Mouse (Mus musculus) heart, postnatal 10 days (tissue): ENCODE results near the gene Sfmbt1. TPM values are rescaled to one million over a fixed set of nuclear protein-coding genes. Genes with fewer than 3 reads are reported as not detected.
A peak's percentile ranks its signal among the peaks of the same experiment; 100 is the strongest.

Source experiments
- DNase-seq, 2 experiments: peaks; one replicate each; pipeline ENCODE4 v3.0.0; 2021
- intact Hi-C: fragments of 180-260 bp; cut with DNase I; formaldehyde crosslinking; loops from one replicate; pipeline ENCODE4 v1.15.1; 2025
- total RNA-seq, 2 experiments: library from RNA; stranded (reverse); gene quantifications; 2 replicates each; pipeline ENCODE4 v1.2.3; 2021

Gene Sfmbt1
- total RNA-seq, 2 experiments from 2014 or later: 14.8 to 16.8 TPM

DNA sequence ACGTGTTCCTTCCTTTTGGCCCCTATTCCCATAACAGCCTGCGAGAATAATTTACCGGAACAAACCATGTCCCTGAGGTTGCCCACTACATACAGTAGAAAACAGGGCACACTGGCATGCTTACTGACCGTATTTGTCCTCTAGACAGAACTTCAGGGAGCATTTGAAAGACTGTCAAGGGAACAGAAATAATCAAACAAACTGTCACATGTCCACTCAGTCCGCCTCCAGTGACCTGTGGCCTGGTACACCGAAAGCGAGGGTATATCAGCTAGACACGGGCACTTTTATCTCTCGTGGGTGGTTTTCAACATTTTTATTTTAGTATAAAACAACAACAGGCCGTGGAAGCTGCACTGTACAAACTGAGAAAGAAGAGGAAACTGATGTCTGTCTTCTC lies 154.2 kb downstream of the Sfmbt1 start:
- intact Hi-C loops: loop anchor here (5.0 kb wide), 4 partner anchors 42 to 277 kb away; partner anchors contain the start of gene Tmem110
- DNase-seq: no peak

DNA sequence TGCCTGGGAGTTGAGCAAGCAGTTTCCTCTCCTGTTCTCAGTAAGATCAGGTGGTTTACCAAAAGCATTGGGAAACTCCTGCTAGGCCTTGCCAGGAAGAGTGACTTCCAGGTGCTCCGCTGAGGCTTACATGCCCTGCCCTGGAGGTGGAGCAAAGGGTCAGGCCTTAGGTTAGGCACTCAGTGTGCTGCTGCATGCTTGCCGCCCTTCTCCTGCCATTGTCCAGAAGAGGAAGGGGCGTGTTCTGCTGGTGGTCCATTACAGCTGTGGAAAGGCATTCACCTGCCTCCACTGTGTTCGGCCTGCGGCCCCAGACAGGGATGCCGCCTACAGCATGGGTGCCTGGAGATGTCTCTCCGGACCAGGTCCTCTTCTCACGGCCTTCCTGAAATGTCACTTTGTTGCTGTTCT lies 154.7 kb downstream of the Sfmbt1 start:
- peak; percentile 54 to 55 for DNase-seq
- intact Hi-C loops: loop anchor here (5.0 kb wide), 4 partner anchors 42 to 277 kb away; partner anchors contain the start of gene Tmem110

DNA sequence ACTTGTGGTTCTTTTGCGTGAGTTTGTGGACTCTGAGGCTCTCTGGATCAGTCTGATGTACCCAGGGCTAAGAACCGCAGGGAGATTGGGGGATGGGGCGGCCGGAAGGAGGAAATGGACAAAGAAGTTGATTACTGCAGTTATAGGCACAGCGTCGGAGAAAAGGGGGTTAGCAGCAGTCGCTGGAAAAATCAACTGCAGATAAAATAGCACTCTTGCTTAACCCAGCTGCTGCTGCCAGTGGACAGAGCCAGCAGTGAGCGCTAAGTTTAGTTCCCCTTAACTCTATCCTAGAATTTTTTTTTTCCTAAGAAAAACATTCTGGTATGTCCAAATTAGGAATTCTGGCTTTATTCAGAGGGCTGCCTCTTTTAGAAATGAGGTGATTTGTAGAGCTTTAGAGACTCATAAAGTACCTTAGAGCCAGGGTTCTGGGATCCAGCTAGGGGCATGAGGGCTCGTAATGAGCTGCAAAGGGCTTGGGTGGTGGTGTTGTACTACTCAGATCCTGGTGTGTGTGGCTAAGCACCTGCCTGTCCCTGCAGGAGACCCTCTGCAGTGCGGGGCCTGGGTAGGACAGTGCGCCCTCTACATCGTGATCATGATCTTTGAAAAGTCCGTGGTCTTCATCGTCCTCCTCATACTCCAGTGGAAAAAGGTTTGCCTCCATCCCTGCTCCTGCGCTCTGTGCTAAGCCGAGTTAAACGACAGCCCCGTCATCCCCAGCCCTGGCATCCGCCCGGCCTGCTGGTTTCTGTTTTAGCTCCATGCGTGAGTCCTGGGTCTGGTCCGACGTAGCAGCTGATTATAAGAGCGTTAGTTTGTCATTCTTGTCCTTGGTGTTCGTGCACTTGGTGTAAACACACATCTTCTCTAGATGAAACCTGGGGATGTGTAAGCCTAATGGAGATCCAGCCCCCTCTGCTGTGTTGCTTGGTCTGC lies 155.8 kb downstream of the Sfmbt1 start:
- intact Hi-C loops: no loop called here
- DNase-seq: peak; percentile 59 to 61

Other genes starting within 250 kb of the Sfmbt1 start
- gene Dcp1a, start 235.3 kb upstream of the Sfmbt1 start, total RNA-seq: 10 to 100 TPM; 16.5 to 17.5 TPM
- 1 to 10 TPM; 5.2 to 5.7 TPM for gene Cacna1d, start 223.4 kb upstream of the Sfmbt1 start, total RNA-seq
- 100 to 1,000 TPM in 1 of 2 experiments, 10 to 100 TPM in 1; 64.1 to 105 TPM for gene Tkt, start 166.5 kb upstream of the Sfmbt1 start, total RNA-seq
- 10 to 100 TPM; 18.7 to 20.0 TPM for gene Prkcd, start 88.6 kb upstream of the Sfmbt1 start, total RNA-seq
- 10 to 100 TPM; 10.1 to 10.2 TPM for gene Rft1, start 60.5 kb upstream of the Sfmbt1 start, total RNA-seq
- 10 to 100 TPM; 10.0 to 13.2 TPM for gene Tmem110, start 110.7 kb downstream of the Sfmbt1 start, total RNA-seq
- 10 to 100 TPM; 12.7 to 13.8 TPM for gene Mustn1, start 164.4 kb downstream of the Sfmbt1 start, total RNA-seq
- 1 to 10 TPM; 3.2 to 4.4 TPM for gene Itih4, start 171.6 kb downstream of the Sfmbt1 start, total RNA-seq
- under 1 TPM; 0.64 to 0.89 TPM for gene Itih3, start 208.9 kb downstream of the Sfmbt1 start, total RNA-seq
- gene Itih1, start 228.4 kb downstream of the Sfmbt1 start, total RNA-seq: not detected
- 1 to 10 TPM; 4.5 to 5.0 TPM for gene Nek4, start 236.5 kb downstream of the Sfmbt1 start, total RNA-seq